Mouse (Mus musculus) intestine, embryonic 16.5 days (tissue): ENCODE results near the gene Trim27. TPM values are rescaled to one million over a fixed set of nuclear protein-coding genes. Genes with fewer than 3 reads are reported as not detected.

ENCODE experiments used
- ATAC-seq: fragments of 200-750 bp; cut with Nextera tagmentation; 2 replicates; pipeline ENCODE4 v1.8.0; 2017; ENCODE audit warnings: moderate TSS enrichment, moderate library complexity
- H3K27ac ChIP-seq: fragments of 300-500 bp; sonication (generic); 2 replicates; pipeline ENCODE4 v1.5.1; 2014; ENCODE audit warnings: mild to moderate bottlenecking, low read length
- H3K27me3 ChIP-seq: fragments of 300-500 bp; sonication (generic); replicated peaks from 2 replicates; pipeline ENCODE4 v1.6.1; 2014; ENCODE audit warnings: low read length, control low read depth, mixed read lengths; ENCODE audit not compliant: control insufficient read depth, insufficient read depth
- H3K36me3 ChIP-seq: fragments of 300-500 bp; sonication (generic); 2 replicates; pipeline ENCODE4 v1.6.1; 2014; ENCODE audit warnings: low read length, control low read depth; ENCODE audit not compliant: control insufficient read depth, insufficient read depth
- H3K4me1 ChIP-seq: fragments of 300-500 bp; sonication (generic); 2 replicates; pipeline ENCODE4 v1.6.1; 2014; ENCODE audit warnings: low read length, control low read depth, mixed read lengths; ENCODE audit not compliant: control insufficient read depth, insufficient read depth
- H3K4me2 ChIP-seq: fragments of 300-500 bp; sonication (generic); 2 replicates; pipeline ENCODE4 v1.6.1; 2014; ENCODE audit warnings: low read depth, low read length, control low read depth
- H3K4me3 ChIP-seq: fragments of 300-500 bp; sonication (generic); 2 replicates; pipeline ENCODE4 v1.5.1; 2014; ENCODE audit warnings: mild to moderate bottlenecking, low read length
- H3K9ac ChIP-seq: fragments of 300-500 bp; sonication (generic); 2 replicates; pipeline ENCODE4 v1.6.1; 2014; ENCODE audit warnings: low read depth, low read length
- H3K9me3 ChIP-seq: fragments of 300-500 bp; sonication (generic); 2 replicates; pipeline ENCODE4 v1.6.1; 2016; ENCODE audit warnings: low read length, control low read depth; ENCODE audit not compliant: control insufficient read depth
- WGBS: fragments of 180-500 bp; shearing (Covaris S2); extraction: QIAGEN DNeasy Blood & Tissue Kit; methylation state at CpG from one replicate; pipeline ENCODE4 v1.1.7; 2014; 5-methylcytosine and 5-hydroxymethylcytosine counted together
- polyA plus RNA-seq: library from polyadenylated mRNA; unstranded; fragments of >200 nt; fragmentation: Nextera tagmentation; extraction: Ambion mirVana; gene quantifications from 2 replicates; pipeline ENCODE4 v1.2.1, GENCODE M21; 2015

Gene Trim27
- polyA plus RNA-seq, 1 experiment from 2014 or later = 122 TPM

GRCm38 (mm10) chr13:21171156-21171530, 8.1 kb upstream of the Trim27 start:
- Histone ChIP-seq H3K9ac (peak overlapping the region; percentile 51; the same call in 1 of the 2 replicates), H3K4me2 (peak overlapping the region; percentile 63), H3K27ac (peak overlapping the region; percentile 37; the same call in 1 of the 2 replicates), H3K4me3 (peak overlapping the region; percentile 31; the same call in 1 of the 2 replicates), H3K9me3 (no peaks in the 10 kb centered on the region), H3K36me3 (no peaks in the 10 kb centered on the region), H3K4me1 (peaks cover 7% of the 10 kb centered on the region), H3K27me3 (no peaks in the 10 kb centered on the region)
- no peak for ATAC-seq
- WGBS = 20% methylated on average over 15 of the region's 15 CpGs

DNA sequence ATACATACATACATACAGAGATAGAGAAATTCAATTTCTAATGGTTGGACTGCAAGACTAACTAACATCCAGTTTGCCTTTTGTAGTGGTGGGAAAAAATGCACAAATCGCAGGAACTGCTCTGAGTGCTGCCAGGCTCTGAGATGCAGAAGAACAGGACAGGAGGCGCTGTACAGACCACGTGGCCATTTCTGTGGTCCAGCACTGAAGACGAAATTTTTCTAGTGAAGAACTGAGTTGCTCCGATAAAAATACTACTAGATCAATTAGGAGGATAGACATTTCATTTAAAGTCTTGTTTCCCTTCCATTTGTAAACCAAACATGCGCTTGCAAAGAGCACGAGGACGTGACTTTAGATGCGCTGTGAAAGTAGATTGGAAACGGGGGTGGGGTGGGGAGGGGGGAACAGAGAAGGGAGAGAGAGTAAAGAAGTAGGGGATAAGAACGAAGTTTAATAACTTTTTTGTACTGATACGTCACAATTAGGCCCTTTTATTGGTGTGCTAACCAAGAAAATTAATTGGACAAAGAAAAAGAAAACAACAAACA, 7.6 kb upstream of the Trim27 start:
- Histone ChIP-seq H3K9ac (no peak overlapping the region), H3K27ac (no peak overlapping the region), H3K4me2 (peak overlapping the region; percentile 63), H3K4me3 (peak overlapping the region; percentile 49), H3K36me3 (no peaks in the 10 kb centered on the region), H3K27me3 (no peaks in the 10 kb centered on the region), H3K9me3 (no peaks in the 10 kb centered on the region), H3K4me1 (peaks cover 7% of the 10 kb centered on the region)
- under 1% methylated on average over 12 of the region's 12 CpGs for WGBS
- ATAC-seq = no peak

DNA sequence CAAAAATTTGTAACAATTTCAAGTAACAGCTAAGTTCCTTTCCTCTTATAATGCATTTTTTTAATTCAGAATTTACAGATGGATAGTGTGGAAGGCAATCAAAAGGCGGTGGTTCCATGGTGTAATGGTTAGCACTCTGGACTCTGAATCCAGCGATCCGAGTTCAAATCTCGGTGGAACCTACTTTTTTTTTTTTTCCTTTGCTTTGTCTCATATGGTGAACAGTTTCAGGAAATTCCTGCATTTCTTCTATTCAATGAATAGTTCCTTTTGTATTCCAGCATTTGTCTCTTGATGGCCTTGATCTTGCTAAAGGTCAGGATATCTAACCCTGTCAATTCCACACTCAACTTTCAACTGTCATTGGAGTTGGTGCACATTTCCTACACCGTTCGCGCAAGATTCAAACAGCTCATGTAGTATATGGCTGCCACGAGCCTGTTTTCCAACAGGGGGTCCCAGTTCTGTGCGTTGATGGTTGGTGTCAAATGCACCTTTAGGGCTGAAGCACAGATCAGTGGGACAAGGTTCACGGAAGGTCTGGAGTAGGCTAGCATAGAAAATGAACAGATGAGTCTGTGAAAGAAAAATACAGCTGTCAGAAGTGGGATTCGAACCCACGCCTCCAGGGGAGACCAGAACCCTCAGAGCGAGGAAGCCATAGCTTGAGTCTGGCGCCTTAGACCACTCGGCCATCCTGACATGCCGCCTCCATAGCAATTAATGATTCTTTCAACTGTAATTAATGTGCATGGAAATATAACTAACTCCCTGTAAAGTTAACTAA, 6.8 kb upstream of the Trim27 start:
- peak; percentile 69 for ATAC-seq
- Histone ChIP-seq H3K27me3 (no peaks in the 10 kb centered on the region), H3K4me1 (peaks cover 7% of the 10 kb centered on the region), H3K4me3 (peak overlapping the region; percentile 53), H3K27ac (peak overlapping the region; percentile 58), H3K9ac (peak overlapping the region; percentile 60), H3K36me3 (no peaks in the 10 kb centered on the region), H3K4me2 (peak overlapping the region; percentile 58), H3K9me3 (no peaks in the 10 kb centered on the region)
- WGBS = 2% methylated on average over 16 of the region's 16 CpGs

DNA sequence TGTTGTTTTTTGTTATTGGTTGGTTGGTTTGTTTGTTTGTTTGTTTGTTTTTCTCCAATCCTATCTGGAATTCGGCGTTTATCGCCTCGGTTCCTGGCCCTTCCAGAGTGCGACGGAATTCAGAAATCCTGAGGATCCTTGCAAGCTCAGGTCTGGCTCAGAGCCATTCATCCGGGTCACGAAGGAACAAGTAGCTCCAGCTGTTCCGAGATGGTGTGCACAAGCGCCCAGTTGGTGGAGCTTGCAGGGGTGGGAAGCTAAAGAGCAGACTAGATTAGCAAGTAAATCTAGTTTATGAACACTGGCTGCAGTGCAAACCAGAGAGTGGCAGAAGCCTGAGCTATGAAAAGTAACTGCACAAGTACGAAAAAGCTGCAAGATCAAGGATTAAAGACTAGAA, 6.2 kb upstream of the Trim27 start:
- Histone ChIP-seq H3K27me3 (no peaks in the 10 kb centered on the region), H3K4me2 (peak overlapping the region; percentile 58), H3K9ac (peak overlapping the region; percentile 55), H3K4me1 (peaks cover 8% of the 10 kb centered on the region), H3K4me3 (peak overlapping the region; percentile 53), H3K9me3 (no peaks in the 10 kb centered on the region), H3K36me3 (no peaks in the 10 kb centered on the region), H3K27ac (peak overlapping the region; percentile 71)
- ATAC-seq = peak; percentile 40
- whole genome bisulfite sequencing = under 1% methylated on average over 11 of the region's 11 CpGs

DNA sequence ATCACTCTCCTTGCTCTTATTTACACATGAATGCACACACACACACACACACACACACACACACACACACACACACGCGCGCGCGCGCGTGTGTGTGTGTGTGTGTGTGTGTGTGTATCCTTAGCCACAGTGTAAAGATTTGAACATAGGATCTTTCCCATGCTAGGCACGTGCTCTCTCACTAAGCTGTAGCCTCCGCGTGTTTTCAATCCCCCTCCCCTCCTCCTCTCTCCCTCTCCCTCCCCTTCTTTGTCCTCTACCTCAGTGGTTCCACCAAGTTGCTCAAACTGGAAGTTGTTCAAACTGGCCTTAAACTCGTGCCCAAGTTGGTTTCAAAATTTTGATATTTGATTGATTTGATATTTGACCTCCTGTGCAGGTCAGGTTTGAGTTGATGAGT, 2.5 kb upstream of the Trim27 start:
- Histone ChIP-seq H3K4me1 (peaks cover 16% of the 10 kb centered on the region), H3K9ac (no peak overlapping the region), H3K27me3 (no peaks in the 10 kb centered on the region), H3K4me2 (no peak overlapping the region), H3K27ac (no peak overlapping the region), H3K4me3 (no peak overlapping the region), H3K36me3 (no peaks in the 10 kb centered on the region), H3K9me3 (no peaks in the 10 kb centered on the region)
- no peak for ATAC-seq
- 78% methylated on average over 11 of the region's 11 CpGs for WGBS

- Histone ChIP-seq H3K4me1 (peaks cover 26% of the 10 kb centered on the region), H3K4me2 (no peak overlapping the region), H3K27me3 (no peaks in the 10 kb centered on the region), H3K36me3 (no peaks in the 10 kb centered on the region), H3K27ac (peak overlapping the region; percentile 98), H3K9ac (no peak overlapping the region), H3K9me3 (no peaks in the 10 kb centered on the region), H3K4me3 (no peak overlapping the region)
- 48% methylated on average over 5 of the region's 5 CpGs for WGBS
- ATAC-seq = peak; percentile 51
These were observed 1.6 kb upstream of the Trim27 start for GRCm38 (mm10) chr13:21177657-21178056.

DNA sequence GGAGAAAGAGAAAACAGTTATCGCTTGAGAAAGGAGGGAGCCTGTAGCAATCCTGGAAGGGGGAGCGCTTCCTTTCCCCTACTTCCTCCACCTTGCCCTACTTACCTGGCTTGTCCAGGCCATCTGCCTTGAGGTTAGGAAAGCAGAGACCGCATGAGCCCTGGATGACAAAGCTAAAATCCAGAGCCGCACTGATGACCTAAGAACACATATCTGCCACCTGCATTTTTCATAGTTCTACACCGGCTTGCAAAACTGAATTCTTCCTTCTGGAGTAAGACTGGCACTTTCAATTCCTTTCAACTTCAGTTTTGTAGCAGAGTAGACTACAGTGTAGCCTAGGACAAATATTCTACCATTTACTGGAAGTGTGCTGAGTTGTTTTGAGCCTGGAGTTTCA, 881 bp upstream of the Trim27 start:
- H3K27me3 ChIP-seq = no peaks in the 10 kb centered on the region
- WGBS = 80% methylated on average over 5 of the region's 5 CpGs
- no peak overlapping the region for H3K9ac ChIP-seq
- peaks cover 29% of the 10 kb centered on the region for H3K4me1 ChIP-seq
- peak overlapping the region; percentile 12; the same call in 1 of the 2 replicates for H3K4me2 ChIP-seq
- 0 out of 2 replicates have a peak, but pooled peaks cover 4% of the 10 kb centered on the region for H3K36me3 ChIP-seq
- H3K9me3 ChIP-seq = no peaks in the 10 kb centered on the region
- no peak for ATAC-seq
- H3K27ac ChIP-seq = peak overlapping the region; percentile 98
- no peak overlapping the region for H3K4me3 ChIP-seq

GRCm38 (mm10) chr13:21179724-21180550, 692 bp downstream of the Trim27 start:
- H3K4me3 ChIP-seq = peak overlapping the region; percentile 100
- peak overlapping the region; percentile 98 for H3K27ac ChIP-seq
- no peaks in the 10 kb centered on the region for H3K9me3 ChIP-seq
- no peaks in the 10 kb centered on the region for H3K27me3 ChIP-seq
- H3K36me3 ChIP-seq = peaks cover 7% of the 10 kb centered on the region; the same call in 1 of the 2 replicates
- peak; percentile 95 for ATAC-seq
- peak overlapping the region; percentile 88 for H3K4me2 ChIP-seq
- H3K9ac ChIP-seq = peak overlapping the region; percentile 97
- peaks cover 33% of the 10 kb centered on the region for H3K4me1 ChIP-seq
- WGBS = under 1% methylated on average over 76 of the region's 80 CpGs
